Mouse (Mus musculus) gastrocnemius, postnatal 4 days (tissue): Measurements from ENCODE around the gene Suclg2. TPM values are rescaled to one million over a fixed set of nuclear protein-coding genes. Genes with fewer than 3 reads are reported as not detected.

Source experiments
- DNase-seq, 2 experiments: peaks; one replicate each; pipeline ENCODE4 v3.0.0; 2021 to 2022; ENCODE audit warnings: low spot score in 2 of 2, mixed read lengths in 2 of 2
- total RNA-seq, 2 experiments: library from RNA; stranded (reverse); gene quantifications; 2 replicates each; pipeline ENCODE4 v1.2.3; 2021

The Suclg2 gene
- total RNA-seq, 2 experiments from 2014 or later: 33.2 to 39.6 TPM

- DNase-seq: no peak
Measured at GRCm38 (mm10) chr6:95700981-95701610, 17.5 kb downstream of the Suclg2 start.

DNA sequence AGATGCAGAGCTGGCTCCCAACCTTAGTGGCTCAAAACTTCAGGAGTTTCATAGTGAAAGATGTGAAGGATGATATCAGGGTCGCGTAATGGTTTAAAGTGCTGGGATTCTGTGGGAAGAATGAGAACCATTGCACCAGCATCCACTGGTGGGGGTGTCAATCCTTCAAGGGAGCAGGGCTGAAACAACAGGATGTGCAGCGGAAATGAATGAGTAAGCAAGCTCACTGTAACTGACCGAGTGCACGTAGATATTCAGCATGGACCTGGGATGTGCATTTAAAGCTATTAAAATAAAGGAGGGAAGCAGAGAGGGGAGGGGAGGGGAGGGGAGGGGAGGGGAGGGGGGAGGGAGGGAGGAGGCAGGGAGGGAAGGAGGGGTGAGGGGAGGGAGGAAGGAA is 18.4 kb downstream of the Suclg2 start:
- DNase-seq: no peak

- DNase-seq: no peak
Measured at GRCm38 (mm10) chr6:95699326-95699725, 19.3 kb downstream of the Suclg2 start.

DNA sequence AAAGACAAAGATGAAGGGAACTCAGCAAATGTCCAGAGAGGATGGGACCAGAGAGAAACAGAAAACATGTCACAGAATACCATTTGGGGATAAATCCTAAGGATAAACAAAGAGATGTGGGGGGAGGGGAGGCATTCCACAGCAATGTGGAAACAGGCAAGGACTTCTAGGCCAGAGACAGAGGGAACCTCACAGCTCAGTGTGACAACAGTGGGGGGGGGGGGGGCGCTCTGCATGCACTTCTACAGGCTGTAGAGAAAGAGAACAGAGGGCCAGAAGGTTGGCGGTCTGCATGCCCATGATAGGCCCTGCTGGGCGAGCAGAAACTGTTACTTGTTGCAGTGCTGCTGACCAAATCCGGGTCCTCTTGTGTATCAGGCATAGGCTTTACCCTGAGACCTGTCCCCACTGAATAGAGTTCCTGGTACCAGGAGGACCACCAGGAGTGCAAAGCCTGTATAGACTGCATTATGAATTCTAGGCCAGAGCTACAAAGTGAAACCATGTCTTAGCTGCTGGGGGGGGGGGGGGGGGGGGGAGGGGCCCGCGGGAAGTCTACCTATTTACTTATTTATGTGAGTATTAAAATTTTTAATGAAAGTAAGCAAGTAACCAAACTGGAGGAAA is 20.0 kb downstream of the Suclg2 start:
- DNase-seq: no peak

- no peak for DNase-seq
Measured at GRCm38 (mm10) chr6:95694910-95695309, 23.7 kb downstream of the Suclg2 start.

- no peak for DNase-seq
Measured at GRCm38 (mm10) chr6:95685242-95685641, 33.4 kb downstream of the Suclg2 start.

DNA sequence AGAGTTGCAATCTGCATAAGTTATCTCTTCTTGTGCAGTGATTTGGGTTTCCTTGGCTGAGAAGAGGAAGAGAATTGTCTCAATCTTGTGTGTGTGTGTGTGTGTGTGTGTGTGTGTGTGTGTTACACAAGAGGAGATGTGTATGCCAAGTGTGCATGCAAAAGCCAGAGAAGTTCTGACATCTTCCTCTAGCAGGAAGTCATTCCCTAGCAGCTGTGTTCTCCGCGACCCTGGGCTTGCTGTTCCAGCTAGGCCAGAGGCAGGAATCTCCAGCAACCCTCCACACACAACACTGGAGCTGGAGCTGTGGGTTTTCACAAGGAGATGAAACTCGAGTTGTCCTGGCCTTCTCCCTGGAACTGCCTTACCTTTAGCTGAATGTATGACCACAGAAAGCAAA is 38.9 kb downstream of the Suclg2 start:
- DNase-seq: no peak

- DNase-seq: no peak
Measured at GRCm38 (mm10) chr6:95679261-95679660, 39.3 kb downstream of the Suclg2 start.

DNA sequence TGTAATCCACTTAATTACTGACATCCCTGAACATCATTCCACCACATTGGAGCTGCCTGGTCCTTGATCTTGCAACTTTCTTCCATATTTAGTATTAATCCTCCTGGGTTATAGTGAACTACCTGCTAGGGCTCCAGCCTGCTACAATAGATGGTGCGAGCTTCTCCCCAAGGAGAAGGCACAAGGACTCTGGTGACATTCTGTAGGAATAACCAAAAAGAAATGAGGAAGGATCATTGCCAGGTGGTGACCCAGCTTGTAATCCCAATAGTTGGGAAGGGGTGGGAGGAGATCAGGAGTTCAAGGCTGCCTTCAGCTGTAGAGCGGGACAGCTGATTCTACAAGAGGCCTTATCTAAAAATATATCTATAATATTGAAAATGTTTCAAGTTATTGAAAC is 41.6 kb downstream of the Suclg2 start:
- DNase-seq: no peak

GRCm38 (mm10) chr6:95676439-95676838 is 42.2 kb downstream of the Suclg2 start:
- DNase-seq: no peak

DNA sequence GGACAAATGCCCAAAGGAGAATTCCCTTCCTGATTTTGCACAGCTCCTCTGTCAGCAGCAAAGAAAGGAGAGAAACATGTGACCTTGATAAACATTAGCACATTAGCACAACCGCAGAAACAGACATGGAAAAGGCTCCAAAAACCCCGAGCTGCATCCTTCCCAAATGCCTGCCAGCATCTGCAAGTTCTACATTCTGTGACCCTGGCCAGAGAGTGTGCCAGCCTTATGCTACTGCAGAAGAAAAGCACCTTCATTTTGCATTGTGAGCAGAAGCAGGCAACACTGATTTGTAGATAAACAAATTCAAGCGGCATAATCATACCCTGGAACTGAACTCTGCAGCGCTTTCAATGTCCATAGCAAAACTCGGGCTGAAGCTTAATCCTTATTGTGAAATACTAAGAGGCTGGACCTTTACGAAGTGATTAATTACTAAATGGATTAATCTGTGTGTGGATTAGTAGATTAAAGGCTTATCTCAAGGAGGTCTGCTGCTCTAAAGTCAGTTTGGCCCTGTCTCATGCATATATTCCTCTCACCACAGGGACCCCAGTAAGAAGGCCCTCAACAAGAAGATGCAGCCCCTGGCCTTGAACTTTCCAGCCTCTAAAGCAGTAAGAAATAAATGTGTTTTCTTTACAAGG is 43.4 kb downstream of the Suclg2 start:
- DNase-seq: no peak

GRCm38 (mm10) chr6:95674651-95675050 is 43.9 kb downstream of the Suclg2 start:
- DNase-seq: no peak

DNA sequence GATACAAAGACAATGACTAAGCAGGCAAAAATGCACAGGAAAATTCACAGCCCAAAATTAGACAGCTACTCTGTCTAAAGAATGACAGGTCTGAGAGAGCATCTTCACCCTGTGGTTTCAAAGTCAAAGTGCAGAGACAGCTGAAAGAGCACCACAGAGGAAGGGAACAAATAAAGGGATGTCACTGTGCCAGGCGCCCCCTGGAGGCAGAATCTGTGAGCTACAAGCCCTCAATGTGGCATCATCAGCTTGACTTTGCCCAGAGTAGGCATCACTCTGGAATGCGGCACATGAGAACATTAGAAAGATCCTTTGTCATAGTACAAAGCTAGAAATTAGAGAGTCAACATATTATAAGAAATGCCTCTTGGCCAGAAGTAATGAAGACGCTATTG is 49.3 kb downstream of the Suclg2 start:
- DNase-seq: peak in 1 of 2 experiments; percentile 24

GRCm38 (mm10) chr6:95668629-95669334 is 49.8 kb downstream of the Suclg2 start:
- DNase-seq: no peak

GRCm38 (mm10) chr6:95657671-95658070 is 60.9 kb downstream of the Suclg2 start:
- DNase-seq: no peak

DNA sequence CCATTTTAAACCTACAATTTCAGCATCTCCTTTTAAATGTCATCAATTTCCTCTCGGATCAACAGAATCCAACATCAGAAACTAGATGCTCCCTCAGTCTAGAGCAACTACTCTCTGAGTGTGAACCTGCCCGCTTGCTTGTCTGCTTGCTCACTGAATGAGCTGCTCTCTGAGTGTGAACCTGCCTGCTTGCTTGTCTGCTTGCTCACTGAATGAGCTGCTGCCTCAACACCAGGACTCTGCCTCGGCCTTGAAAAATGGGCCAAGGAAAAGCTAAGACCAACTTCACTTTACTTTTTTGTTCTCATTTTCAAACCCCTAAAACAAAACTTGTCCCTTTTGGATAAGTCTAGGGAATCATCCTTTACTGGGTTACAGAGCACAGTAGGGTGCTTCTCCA is 64.9 kb downstream of the Suclg2 start:
- no peak for DNase-seq

GRCm38 (mm10) chr6:95652774-95653173 is 65.8 kb downstream of the Suclg2 start:
- no peak for DNase-seq

DNA sequence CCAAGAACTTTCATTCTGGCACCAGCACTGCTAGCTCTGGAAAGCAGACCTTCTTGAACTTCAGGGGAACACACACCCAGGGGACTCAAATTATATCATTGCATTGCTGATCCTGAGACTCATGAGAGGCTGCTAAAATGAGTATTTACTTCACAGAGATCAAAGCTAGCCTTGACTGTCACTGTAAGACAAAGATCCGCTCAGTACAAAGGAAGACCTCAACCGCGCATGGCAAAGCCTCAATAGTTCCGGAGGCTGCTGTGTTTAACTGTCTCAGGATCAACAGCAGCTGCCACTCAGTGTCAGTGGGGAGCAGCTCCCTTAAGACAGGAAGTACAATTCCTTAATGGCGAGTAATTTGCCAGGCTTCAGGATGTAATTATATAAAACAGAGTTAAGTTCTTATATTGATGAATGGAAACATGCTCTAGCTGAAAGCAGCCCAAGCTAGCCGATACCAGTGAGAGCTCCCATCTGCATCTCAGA is 67.2 kb downstream of the Suclg2 start:
- DNase-seq: no peak

GRCm38 (mm10) chr6:95650082-95650722 is 68.4 kb downstream of the Suclg2 start:
- peak in 1 of 2 experiments; percentile 16 for DNase-seq

- DNase-seq: no peak
Measured at GRCm38 (mm10) chr6:95649123-95649663, 69.4 kb downstream of the Suclg2 start.

GRCm38 (mm10) chr6:95637416-95637815 is 81.2 kb downstream of the Suclg2 start:
- no peak for DNase-seq
